Mouse (Mus musculus) limb, embryonic 15.5 days (tissue): ENCODE data around the gene Gm6793. TPM values are rescaled to one million over a fixed set of nuclear protein-coding genes. Genes with fewer than 3 reads are reported as not detected.

Experiments
- polyA plus RNA-seq: library from polyadenylated mRNA; unstranded; fragments of >200 nt; fragmentation: Nextera tagmentation; extraction: Ambion mirVana; gene quantifications from 2 replicates; pipeline ENCODE4 v1.2.1, GENCODE M21; 2015

Gene Gm6793
- polyA plus RNA-seq, 1 experiment from 2014 or later, result 0.47 TPM

Other genes starting within 250 kb of the Gm6793 start
- 225 and 232 TPM in 2 replicates for gene Cfdp1, start 160.7 kb downstream of the Gm6793 start, polyA plus RNA-seq
- 6.9 and 8.0 TPM in 2 replicates for gene Tmem170, start 138.3 kb downstream of the Gm6793 start, polyA plus RNA-seq
- gene Chst5, start 104.6 kb downstream of the Gm6793 start, polyA plus RNA-seq, result 16.3 and 18.5 TPM in 2 replicates
- gene Tmem231, start 81.2 kb downstream of the Gm6793 start, polyA plus RNA-seq, result 16.3 and 16.4 TPM in 2 replicates
- 165 and 166 TPM in 2 replicates for gene Gabarapl2, start 74.3 kb downstream of the Gm6793 start, polyA plus RNA-seq
- 8.1 and 9.4 TPM in 2 replicates for gene Adat1, start 22.7 kb downstream of the Gm6793 start, polyA plus RNA-seq
- gene Kars, start 3.7 kb downstream of the Gm6793 start, polyA plus RNA-seq, result 172 and 178 TPM in 2 replicates
- 22.7 and 23.2 TPM in 2 replicates for gene Terf2ip, start 3.6 kb downstream of the Gm6793 start, polyA plus RNA-seq